Mouse (Mus musculus) megakaryocyte, embryonic 14.5 days (primary cell): ENCODE data around the gene Cpb2.

ENCODE experiments used
- FLI1 ChIP-seq: IDR thresholded peaks from 2 replicates; pipeline ENCODE4 v1.6.1; 2012; ENCODE audit warnings: low read length, inconsistent platforms, mixed read lengths
- GATA1 ChIP-seq: IDR thresholded peaks from 3 replicates; pipeline ENCODE4 v1.6.1; 2012; ENCODE audit warnings: mixed read lengths, low read length, inconsistent platforms, borderline replicate concordance

- TF ChIP-seq GATA1 (no peak), FLI1 (no peak)
These were observed 27.4 kb downstream of the Cpb2 start for GRCm38 (mm10) chr14:75269531-75269930.
